Mouse (Mus musculus) brown adipose tissue, adult 24 weeks (tissue): Measurements from ENCODE around the gene Olfr765. TPM values are rescaled to one million over a fixed set of nuclear protein-coding genes. Genes with fewer than 3 reads are reported as not detected.
"Not testable (repeated sequence)": the region's sequence is repeated elsewhere in the genome, so short reads cannot be mapped to it uniquely, and the experiment has no call there.

ENCODE experiments used
- H3K27ac ChIP-seq: fragments of 200-500 bp; replicated peaks from 2 replicates; pipeline ENCODE4 v1.5.1; 2012; ENCODE audit warnings: low read depth, mild to moderate bottlenecking, low read length
- H3K4me1 ChIP-seq: fragments of 200-500 bp; 2 replicates; pipeline ENCODE4 v1.6.1; 2012; ENCODE audit warnings: low read length, mixed read lengths; ENCODE audit not compliant: control insufficient read depth, insufficient read depth, insufficient read length
- H3K4me3 ChIP-seq: fragments of 200-500 bp; 2 replicates; pipeline ENCODE4 v1.5.1; 2012; ENCODE audit warnings: low read depth, mild to moderate bottlenecking, low read length, moderate library complexity; ENCODE audit not compliant: insufficient read depth
- polyA plus RNA-seq: library from polyadenylated mRNA; stranded (reverse); fragments of >200 nt; gene quantifications from 2 replicates; pipeline ENCODE4 v1.2.4, GENCODE M21; 2012; ENCODE audit not compliant: missing spikeins, insufficient read depth, insufficient read length

Olfr765 gene
- not detected in 2 replicates for polyA plus RNA-seq

- not testable (repeated sequence) for H3K27ac ChIP-seq, H3K4me1 ChIP-seq, H3K4me3 ChIP-seq
These were observed at the start of gene Olfr765 for GRCm38 (mm10) chr10:129049898-129050297. TSS of gene Olfr765 (minus strand) at chr10:129049998.

- H3K27ac ChIP-seq: no peak within 1 kb of the TSS
- H3K4me3 ChIP-seq: no peak within 1 kb of the TSS
- no peaks in the 10 kb centered on the region for H3K4me1 ChIP-seq
These were observed 49.5 kb upstream of the Olfr765 start, which contains the start of gene Olfr768 for GRCm38 (mm10) chr10:129099275-129099674. TSS of gene Olfr768 (minus strand) at chr10:129099375.

DNA sequence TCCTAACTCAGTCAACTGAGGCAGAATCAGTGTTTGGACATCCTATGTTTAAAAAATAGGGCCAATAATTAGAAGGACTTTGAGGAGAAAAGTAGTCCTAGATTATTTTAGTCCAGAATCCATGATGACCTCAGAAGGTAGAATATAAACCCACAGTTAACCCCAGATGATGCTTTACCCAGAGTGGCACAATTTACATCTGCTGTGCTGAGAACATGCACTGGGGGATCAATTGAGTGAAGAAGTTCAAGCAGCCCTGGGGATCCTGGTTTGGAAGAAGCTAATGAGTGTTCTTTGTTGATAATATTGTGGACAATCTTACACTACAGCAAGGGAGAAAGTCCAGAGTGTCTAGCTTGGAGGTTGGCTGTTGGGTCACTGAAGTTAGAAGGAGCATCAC, 33.0 kb upstream of the Olfr765 start, which contains the start of gene Olfr767:
TSS of gene Olfr767 (minus strand) at position 101 of the 400 bp plus-strand sequence.
- not testable (repeated sequence) for H3K4me1 ChIP-seq, H3K27ac ChIP-seq, H3K4me3 ChIP-seq

DNA sequence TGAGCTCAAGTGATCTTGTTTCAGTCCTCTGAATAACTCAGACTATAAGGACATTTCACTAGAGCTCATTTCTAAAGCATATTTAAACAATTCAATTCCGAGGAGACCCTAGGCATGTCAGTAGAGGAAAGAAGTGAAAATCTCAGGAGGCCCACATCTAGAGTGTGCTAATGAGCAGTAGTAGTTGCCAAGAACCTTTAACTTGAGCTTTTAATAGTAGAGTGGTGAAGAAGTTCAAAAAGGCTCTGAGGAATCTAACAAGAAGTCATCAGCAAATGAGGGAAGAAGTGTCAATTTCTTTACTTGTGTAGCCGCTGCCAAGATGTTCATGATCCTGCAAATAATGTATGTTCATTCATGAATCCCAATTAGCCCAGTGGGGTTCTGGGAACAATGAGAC, 19.1 kb upstream of the Olfr765 start, which contains the start of gene Olfr766-ps1:
TSS of gene Olfr766-ps1 (minus strand) at position 101 of the 400 bp plus-strand sequence.
- H3K4me3 ChIP-seq: no peak within 1 kb of the TSS
- H3K27ac ChIP-seq: no peak within 1 kb of the TSS
- no peaks in the 10 kb centered on the region for H3K4me1 ChIP-seq

DNA sequence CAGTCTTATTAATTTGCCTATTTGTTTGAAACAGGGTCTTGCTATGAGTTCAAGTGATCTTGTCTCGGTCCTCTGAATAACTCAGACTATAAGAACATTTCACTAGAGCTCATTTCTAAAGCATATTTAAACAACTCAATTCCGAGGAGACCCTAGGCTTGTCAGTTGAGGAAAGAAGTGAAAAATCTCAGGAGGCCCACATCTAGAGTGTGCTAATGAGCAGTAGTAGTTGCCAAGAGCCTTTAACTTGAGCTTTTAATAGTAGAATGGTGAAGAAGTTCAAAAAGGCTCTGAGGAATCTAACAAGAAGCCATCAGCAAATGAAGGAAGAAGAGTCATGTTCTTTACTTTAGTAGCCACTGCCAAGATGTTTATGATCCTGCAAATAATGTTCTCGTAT, 10.0 kb downstream of the Olfr765 start, which contains the start of gene Olfr764-ps1:
TSS of gene Olfr764-ps1 (minus strand) at position 101 of the 400 bp plus-strand sequence.
- no peaks in the 10 kb centered on the region for H3K4me1 ChIP-seq
- no peak within 1 kb of the TSS for H3K4me3 ChIP-seq
- H3K27ac ChIP-seq: no peak within 1 kb of the TSS

DNA sequence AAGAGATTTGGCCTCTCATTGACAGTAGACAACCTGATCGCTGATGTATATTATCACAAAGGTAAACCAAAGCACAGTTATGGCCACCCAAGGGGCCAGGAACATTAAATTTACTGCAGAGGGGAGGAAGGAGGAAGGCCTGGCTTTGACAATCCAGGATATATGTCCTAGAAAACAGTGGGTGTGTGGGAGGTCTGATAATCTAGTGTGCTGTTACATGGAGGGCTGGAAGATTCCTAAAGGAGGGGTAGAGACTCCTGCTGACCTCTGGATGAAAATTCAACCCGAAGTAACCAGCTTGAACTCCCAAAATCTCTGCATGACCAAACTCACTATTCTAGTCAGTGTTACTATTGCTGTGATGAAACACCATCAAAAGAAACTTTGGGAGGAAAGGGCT, 21.5 kb downstream of the Olfr765 start:
- Histone ChIP-seq H3K27ac (no peak overlapping the region), H3K4me3 (no peak overlapping the region), H3K4me1 (no peaks in the 10 kb centered on the region)

- Histone ChIP-seq H3K4me3 (no peak overlapping the region), H3K27ac (no peak overlapping the region), H3K4me1 (no peaks in the 10 kb centered on the region)
These were observed 23.7 kb downstream of the Olfr765 start for GRCm38 (mm10) chr10:129026018-129026662.

- Histone ChIP-seq H3K4me1 (no peaks in the 10 kb centered on the region), H3K4me3 (no peak overlapping the region), H3K27ac (no peak overlapping the region)
These were observed 26.5 kb downstream of the Olfr765 start for GRCm38 (mm10) chr10:129023319-129023718.

- no peak overlapping the region for H3K4me3 ChIP-seq
- no peaks in the 10 kb centered on the region for H3K4me1 ChIP-seq
- H3K27ac ChIP-seq: no peak overlapping the region
These were observed 35.3 kb downstream of the Olfr765 start for GRCm38 (mm10) chr10:129014477-129014876.

DNA sequence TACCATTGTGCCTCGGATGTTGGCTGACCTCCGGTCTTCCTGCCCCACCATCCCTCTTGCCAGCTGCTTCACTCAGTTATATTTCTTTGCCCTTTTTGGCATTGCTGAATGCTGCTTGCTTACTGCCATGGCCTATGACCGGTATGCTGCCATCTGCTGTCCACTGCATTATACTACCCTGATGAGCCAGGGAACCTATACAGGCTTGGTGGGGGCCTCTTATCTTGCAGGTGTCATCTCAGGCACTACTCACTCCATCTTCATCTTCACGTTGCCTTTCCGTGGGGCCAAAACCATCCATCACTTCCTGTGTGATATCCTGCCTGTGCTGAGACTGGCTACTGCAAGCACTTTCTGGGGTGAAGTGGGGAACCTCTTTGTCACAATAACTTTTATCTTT, 38.3 kb downstream of the Olfr765 start:
- H3K4me3 ChIP-seq, H3K27ac ChIP-seq, H3K4me1 ChIP-seq: not testable (repeated sequence)

DNA sequence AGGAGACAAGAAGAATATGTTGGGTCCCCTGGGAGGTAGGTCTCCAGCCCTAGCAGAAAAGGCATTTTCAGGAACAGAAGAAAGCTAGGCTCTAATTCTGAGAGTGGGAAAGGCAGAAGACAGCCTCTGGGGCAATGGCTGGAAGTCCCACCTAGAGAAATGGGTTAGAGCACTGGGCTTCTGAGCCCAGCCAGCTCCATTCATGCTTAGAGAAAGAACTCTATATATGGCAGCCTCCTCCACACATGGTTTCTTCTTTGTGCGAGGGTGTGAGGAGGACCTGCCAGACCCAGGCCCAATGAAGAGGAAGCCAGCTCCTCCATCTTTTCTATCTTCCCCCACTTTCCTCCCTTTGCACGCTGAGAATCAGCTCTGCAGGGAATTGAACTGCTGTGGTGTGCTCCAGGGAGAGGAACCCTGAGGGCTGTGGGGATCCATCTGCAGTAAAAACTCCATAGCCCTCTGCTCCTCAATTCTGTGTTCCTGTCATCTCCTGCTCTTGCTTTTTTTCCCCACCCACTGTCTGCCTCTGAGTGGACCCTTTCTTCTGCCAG, 39.4 kb downstream of the Olfr765 start, which contains the start of gene Olfr763:
TSS of gene Olfr763 (plus strand) at position 504 of the 554 bp plus-strand sequence.
- no peak within 1 kb of the TSS for H3K27ac ChIP-seq
- no peaks in the 10 kb centered on the region for H3K4me1 ChIP-seq
- no peak within 1 kb of the TSS for H3K4me3 ChIP-seq

DNA sequence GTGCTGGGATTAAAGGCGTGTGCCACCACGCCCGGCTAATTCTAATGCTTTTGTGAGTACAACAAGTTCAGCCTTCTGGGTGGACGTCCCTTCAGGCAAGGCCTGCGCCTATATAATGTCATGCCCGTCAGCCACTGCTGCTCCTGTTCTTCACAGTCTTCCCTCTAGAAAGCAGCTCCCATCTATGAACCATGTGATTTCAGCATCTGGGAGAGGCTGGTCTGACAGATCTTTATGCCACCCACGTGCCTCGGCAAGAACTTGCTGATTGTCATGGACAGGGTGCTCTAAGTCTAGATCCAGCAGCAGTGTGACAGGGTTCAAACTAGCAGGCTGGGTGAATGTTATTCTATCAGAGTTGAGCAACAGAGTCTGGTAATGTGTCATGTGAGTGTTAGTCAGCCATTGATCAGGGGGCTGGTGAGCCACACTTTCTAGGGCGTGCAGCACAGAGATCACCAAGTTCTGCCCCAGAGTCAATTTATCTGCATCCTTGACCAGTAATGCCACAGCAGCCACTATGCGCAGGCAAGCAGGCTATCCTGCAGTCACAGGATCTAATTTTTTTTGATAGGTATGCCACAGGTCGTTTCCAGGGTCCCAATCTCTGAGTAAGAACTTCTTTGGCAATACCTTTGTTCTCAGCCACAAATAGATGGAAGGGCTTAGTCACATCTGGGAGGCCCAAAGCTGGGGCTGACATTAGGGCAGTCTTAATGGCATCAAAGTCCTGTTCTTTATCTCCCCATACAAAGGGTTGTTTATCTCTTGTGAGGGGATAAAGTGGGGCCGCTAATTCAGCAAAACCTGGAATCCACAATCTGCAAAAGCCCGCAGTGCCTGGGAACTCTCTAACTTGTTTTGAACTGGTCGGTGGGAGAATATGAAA, 45.5 kb downstream of the Olfr765 start:
- no peak overlapping the region for H3K4me3 ChIP-seq
- no peaks in the 10 kb centered on the region for H3K4me1 ChIP-seq
- H3K27ac ChIP-seq: no peak overlapping the region

DNA sequence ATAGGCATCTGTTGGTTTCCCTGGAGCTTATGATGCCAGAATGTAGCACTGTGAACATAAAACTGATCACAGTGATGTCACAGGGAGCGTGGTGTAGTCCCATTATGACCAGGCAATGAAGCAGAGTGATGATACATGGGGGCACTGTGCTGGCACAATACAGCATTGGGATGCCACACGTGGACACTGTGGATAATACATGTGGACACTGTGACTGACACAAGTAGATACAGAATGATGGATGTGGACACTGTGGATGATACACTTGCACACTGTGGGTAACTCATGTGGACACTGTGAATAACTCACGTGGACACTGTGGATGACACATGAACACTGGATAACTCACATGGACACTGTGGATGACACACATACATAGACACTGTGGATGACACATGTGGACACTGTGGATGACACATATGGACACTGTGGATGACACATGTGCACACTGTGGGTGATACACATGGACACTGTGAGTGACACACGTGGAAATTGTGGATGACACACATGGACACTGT, 53.2 kb downstream of the Olfr765 start:
- Histone ChIP-seq H3K4me1 (no peaks in the 10 kb centered on the region), H3K27ac (no peak overlapping the region), H3K4me3 (no peak overlapping the region)

DNA sequence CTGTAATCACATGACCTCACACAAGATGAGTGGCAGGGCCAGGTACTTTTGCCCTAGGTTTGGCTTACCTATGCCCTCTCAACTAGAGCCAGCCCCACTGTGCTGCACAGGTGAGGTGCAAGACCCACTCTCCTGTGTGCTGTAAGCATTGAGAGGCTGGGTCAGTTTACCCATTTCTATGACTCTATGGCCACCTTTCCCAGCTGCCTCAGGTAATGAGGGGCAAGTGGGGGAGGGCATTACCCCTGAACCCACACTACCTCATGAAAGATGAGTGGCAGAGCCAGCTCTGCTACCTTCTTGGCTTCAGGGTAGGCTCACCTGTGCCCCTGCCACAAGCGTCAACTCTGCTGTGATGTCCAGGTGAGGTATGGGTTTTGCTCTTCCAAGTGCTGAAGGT, 54.0 kb downstream of the Olfr765 start:
- no peak overlapping the region for H3K4me3 ChIP-seq
- H3K27ac ChIP-seq: no peak overlapping the region
- no peaks in the 10 kb centered on the region for H3K4me1 ChIP-seq
